12 mouse cellular contexts compared by ENCODE assay signal in genomic region chr17:73540409-73541232, GRCm38 (mm10).
A peak's percentile ranks its signal among the peaks of the same experiment; 100 is the strongest.
DNase-seq lines count a peak whose midpoint lies in the region; ATAC-seq lines count a peak whose summit lies in the region.
"Had no signal": no experiment of that assay in that cellular context is flagged by ENCODE, and none has a peak within 500 bp of the region (broad histone marks: within the 10 kb centered on the region; RNA-seq: fewer than 3 reads in every experiment).

No protein-coding gene starts in this region.

- DNase-seq in neural tube, embryonic 11.5 days (ENCODE audit: low spot score): peak; percentile 15
- no peak for DNase-seq in neural tube, embryonic 10.5 days (ENCODE audit: extremely low spot score, low spot score)
- peak; percentile 29 for DNase-seq in forelimb bud, embryonic 11.5 days (ENCODE audit: low read depth, low spot score)
- peak; percentile 59 for DNase-seq in splenic B cell, adult 2 months (ENCODE audit: low read depth, low spot score)
- no peak for DNase-seq in kidney, adult 8-10 months
- no peak for DNase-seq in frontal cortex, postnatal 25 days (ENCODE audit: low spot score in 2 of 2)
- DNase-seq: gastrocnemius, postnatal 25 days; heart, postnatal 10 days; kidney, postnatal 25 days; liver, embryonic 13.5 days had no signal

- H3K4me2 ChIP-seq in neural tube, embryonic 11.5 days (ENCODE audit: low read depth): no peak overlapping the region
- H3K4me2 ChIP-seq in midbrain, embryonic 12.5 days (replicated peaks): no peak overlapping the region
- H3K4me2 ChIP-seq in heart, embryonic 12.5 days: no peak overlapping the region
- H3K4me2 ChIP-seq: liver, embryonic 13.5 days had no signal

- H3K4me1 ChIP-seq in neural tube, embryonic 11.5 days (ENCODE audit: control insufficient read depth, insufficient read depth, low read length): peaks cover 4% of the 10 kb centered on the region; the same call in 1 of the 2 replicates
- H3K4me1 ChIP-seq in midbrain, embryonic 12.5 days: peaks cover 19% of the 10 kb centered on the region; the same call in 1 of the 2 replicates
- H3K4me1 ChIP-seq in heart, embryonic 12.5 days (replicated peaks): no peaks in the 10 kb centered on the region
- H3K4me1 ChIP-seq: liver, embryonic 13.5 days had no signal

- H3K27me3 ChIP-seq in neural tube, embryonic 11.5 days (ENCODE audit: control insufficient read depth, insufficient read depth, low read length): no peaks in the 10 kb centered on the region
- no peaks in the 10 kb centered on the region for H3K27me3 ChIP-seq in midbrain, embryonic 12.5 days
- no peaks in the 10 kb centered on the region for H3K27me3 ChIP-seq in splenic B cell, adult 2 months (ENCODE audit: control insufficient read depth, insufficient read depth, low read length, poor library complexity, severe bottlenecking)
- peaks cover 10% of the 10 kb centered on the region for H3K27me3 ChIP-seq in heart, embryonic 12.5 days (replicated peaks)
- H3K27me3 ChIP-seq: liver, embryonic 13.5 days had no signal

- no peak overlapping the region for H3K27ac ChIP-seq in neural tube, embryonic 11.5 days (ENCODE audit: low read depth, low read length)
- peak overlapping the region; percentile 67 for H3K27ac ChIP-seq in midbrain, embryonic 12.5 days (replicated peaks)
- H3K27ac ChIP-seq in heart, embryonic 12.5 days (ENCODE audit: poor library complexity, severe bottlenecking): no peak overlapping the region
- H3K27ac ChIP-seq: liver, embryonic 13.5 days had no signal

- no peak for ATAC-seq in neural tube, embryonic 11.5 days (ENCODE audit: insufficient read depth, low FRiP score, low TSS enrichment)
- peak; percentile 72 for ATAC-seq in midbrain, embryonic 12.5 days (ENCODE audit: low FRiP score, low read depth)
- ATAC-seq in heart, embryonic 12.5 days (ENCODE audit: insufficient number of reproducible peaks, low FRiP score): no peak

- no peak overlapping the region for H3K4me3 ChIP-seq in neural tube, embryonic 11.5 days (ENCODE audit: low read depth, low read length)
- H3K4me3 ChIP-seq in midbrain, embryonic 12.5 days: no peak overlapping the region
- no peak overlapping the region for H3K4me3 ChIP-seq in heart, embryonic 12.5 days
- H3K4me3 ChIP-seq: liver, embryonic 13.5 days had no signal

- no peaks in the 10 kb centered on the region for H3K9me3 ChIP-seq in neural tube, embryonic 11.5 days (ENCODE audit: control insufficient read depth, low read length)
- H3K9me3 ChIP-seq in midbrain, embryonic 12.5 days: no peaks in the 10 kb centered on the region
- no peaks in the 10 kb centered on the region for H3K9me3 ChIP-seq in heart, embryonic 12.5 days (replicated peaks)
- H3K9me3 ChIP-seq: liver, embryonic 13.5 days had no signal

- 23% methylated on average over 14 of the region's 14 CpGs for WGBS in neural tube, embryonic 11.5 days
- whole genome bisulfite sequencing in midbrain, embryonic 12.5 days: 42% methylated on average over 14 of the region's 14 CpGs
- 43% methylated on average over 14 of the region's 14 CpGs for WGBS in heart, embryonic 12.5 days

- H3K36me3 ChIP-seq in neural tube, embryonic 11.5 days (ENCODE audit: control insufficient read depth, insufficient read depth, low read length): no peaks in the 10 kb centered on the region
- no peaks in the 10 kb centered on the region for H3K36me3 ChIP-seq in midbrain, embryonic 12.5 days
- H3K36me3 ChIP-seq in splenic B cell, adult 2 months (ENCODE audit: control insufficient read depth, insufficient read depth, low read length, poor library complexity, severe bottlenecking): no peaks in the 10 kb centered on the region
- H3K36me3 ChIP-seq in heart, embryonic 12.5 days: no peaks in the 10 kb centered on the region
- H3K36me3 ChIP-seq: liver, embryonic 13.5 days had no signal

- H3K9ac ChIP-seq in neural tube, embryonic 11.5 days (ENCODE audit: low read length): no peak overlapping the region
- no peak overlapping the region for H3K9ac ChIP-seq in midbrain, embryonic 12.5 days (replicated peaks)
- H3K9ac ChIP-seq in heart, embryonic 12.5 days: no peak overlapping the region
- H3K9ac ChIP-seq: liver, embryonic 13.5 days had no signal

Comparison
In these comparisons a context has a peak if more than half of its experiments do, and no peak if none do; other contexts are left out.
1. DNase-seq: peak in neural tube, embryonic 11.5 days (single experiment), forelimb bud, embryonic 11.5 days (single experiment) and splenic B cell, adult 2 months (single experiment); none in neural tube, embryonic 10.5 days (single experiment), kidney, adult 8-10 months (0 of 2) and frontal cortex, postnatal 25 days (0 of 2).